Mouse (Mus musculus): Measurements from ENCODE around the gene Sfxn2.

DNA sequence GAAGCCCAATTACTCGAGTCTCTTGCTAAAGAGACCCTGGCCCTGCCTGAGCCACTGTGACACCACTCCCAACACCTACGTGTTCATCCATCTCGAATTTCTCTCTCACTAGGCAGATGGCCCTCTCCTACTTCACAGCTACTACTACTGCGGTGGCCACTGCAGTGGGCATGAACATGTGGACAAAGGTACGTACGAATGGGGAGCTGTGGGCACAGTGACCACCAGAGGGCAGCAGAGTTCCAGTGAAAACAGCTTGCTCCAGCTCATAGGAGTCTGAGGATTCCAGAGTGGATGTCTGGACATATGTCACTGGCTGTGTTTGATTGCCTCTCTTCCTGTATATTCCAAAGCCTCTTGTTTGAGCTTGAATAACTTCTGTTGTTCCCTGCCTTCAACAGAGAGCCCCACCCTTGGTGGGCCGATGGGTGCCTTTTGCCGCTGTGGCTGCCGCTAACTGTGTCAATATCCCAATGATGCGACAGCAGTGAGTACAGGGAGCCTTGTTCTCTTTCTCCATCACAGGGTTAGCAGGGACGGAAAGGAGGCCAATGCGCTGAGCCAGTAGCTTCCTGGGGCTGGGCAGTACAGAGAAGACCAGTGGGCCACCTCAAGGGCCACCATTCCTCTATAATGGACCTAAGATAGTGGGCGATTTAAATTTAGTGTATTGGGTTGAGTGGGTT lies 14.8 kb downstream of the Sfxn2 start:
- TF ChIP-seq CTCF (IDR thresholded peaks at IDR 0.05) (peak; percentile 99), POLR2A (IDR thresholded peaks at IDR 0.05; ENCODE audit: insufficient read depth, low read depth, low read length) (no peak), EP300 (IDR thresholded peaks at IDR 0.05; ENCODE audit: insufficient read depth, low read depth, low read length) (peak; percentile 92)
